In genomic region chr16:10843486-10844318, GRCm38 (mm10) we compare ENCODE assay signal across 8 mouse cellular contexts. TPM values are rescaled to one million over a fixed set of nuclear protein-coding genes. Genes with fewer than 3 reads are reported as not detected.
DNase-seq lines count a peak whose midpoint lies in the region; ATAC-seq and TF ChIP-seq lines count a peak whose summit lies in the region.

No protein-coding gene starts in this region.

- H3K27ac ChIP-seq in embryonic facial prominence, embryonic 14.5 days (replicated peaks; ENCODE audit: low read depth, low read length) = peak overlapping the region; percentile 77
- H3K27ac ChIP-seq in hindbrain, embryonic 11.5 days (ENCODE audit: low read depth, low read length) = no peak overlapping the region
- H3K27ac ChIP-seq in midbrain, embryonic 16.5 days (ENCODE audit: low read length) = no peak overlapping the region; the same call in 1 of the 2 replicates
- peak overlapping the region; percentile 81 for H3K27ac ChIP-seq in thymus, adult 2 months (ENCODE audit: control insufficient read depth, insufficient read depth, low read length)

- 17% methylated on average over 18 of the region's 18 CpGs for WGBS in embryonic facial prominence, embryonic 14.5 days
- WGBS in hindbrain, embryonic 11.5 days = 23% methylated on average over 18 of the region's 18 CpGs
- WGBS in midbrain, embryonic 16.5 days = 22% methylated on average over 18 of the region's 18 CpGs
- WGBS in thymus, adult 2 months = under 1% methylated on average over 18 of the region's 18 CpGs

- H3K4me1 ChIP-seq in embryonic facial prominence, embryonic 14.5 days (ENCODE audit: control insufficient read depth, insufficient read depth, low read length) = peaks cover 16% of the 10 kb centered on the region
- H3K4me1 ChIP-seq in hindbrain, embryonic 11.5 days (replicated peaks; ENCODE audit: control insufficient read depth, insufficient read depth, low read length) = peaks cover 5% of the 10 kb centered on the region; the same call in 1 of the 2 replicates
- peaks cover 5% of the 10 kb centered on the region; the same call in 1 of the 2 replicates for H3K4me1 ChIP-seq in midbrain, embryonic 16.5 days (ENCODE audit: control insufficient read depth, insufficient read depth, low read length)
- peaks cover 67% of the 10 kb centered on the region for H3K4me1 ChIP-seq in thymus, adult 2 months (replicated peaks; ENCODE audit: control insufficient read depth, insufficient read depth, low read length)

- no peak for TF ChIP-seq CTCF in thymus, adult 2 months (IDR thresholded peaks at IDR 0.05; ENCODE audit: borderline replicate concordance, control insufficient read depth, extremely low read depth, insufficient read depth, low read length, poor library complexity)

- H3K36me3 ChIP-seq in embryonic facial prominence, embryonic 14.5 days (ENCODE audit: control insufficient read depth, insufficient read depth, low read length) = no peaks in the 10 kb centered on the region
- H3K36me3 ChIP-seq in hindbrain, embryonic 11.5 days (ENCODE audit: control insufficient read depth, insufficient read depth, low read length) = no peaks in the 10 kb centered on the region
- no peaks in the 10 kb centered on the region for H3K36me3 ChIP-seq in midbrain, embryonic 16.5 days (ENCODE audit: control insufficient read depth, insufficient read depth, low read length)
- H3K36me3 ChIP-seq in thymus, adult 2 months (ENCODE audit: control insufficient read depth, insufficient read depth, low read length) = no peaks in the 10 kb centered on the region

- H3K9me3 ChIP-seq in embryonic facial prominence, embryonic 14.5 days (ENCODE audit: control insufficient read depth, low read length) = no peaks in the 10 kb centered on the region
- no peaks in the 10 kb centered on the region for H3K9me3 ChIP-seq in hindbrain, embryonic 11.5 days (ENCODE audit: control insufficient read depth, low read length)
- H3K9me3 ChIP-seq in midbrain, embryonic 16.5 days (replicated peaks; ENCODE audit: control insufficient read depth, low read length, poor library complexity, severe bottlenecking) = no peaks in the 10 kb centered on the region

- H3K9ac ChIP-seq in embryonic facial prominence, embryonic 14.5 days (ENCODE audit: low read depth, low read length) = peak overlapping the region; percentile 48
- peak overlapping the region; percentile 44; the same call in 1 of the 2 replicates for H3K9ac ChIP-seq in hindbrain, embryonic 11.5 days (ENCODE audit: low read depth, low read length)
- 0 out of 2 replicates have a peak overlapping the region, but pooled peaks have one; percentile 42 for H3K9ac ChIP-seq in midbrain, embryonic 16.5 days (ENCODE audit: low read depth, low read length)

- TF ChIP-seq POLR2A in thymus, adult 2 months (IDR thresholded peaks at IDR 0.05; ENCODE audit: control insufficient read depth, extremely low read depth, insufficient read depth, low read length, poor library complexity) = 0 out of 2 replicates have a peak, but pooled peaks have one; percentile 16

- no peaks in the 10 kb centered on the region for H3K27me3 ChIP-seq in embryonic facial prominence, embryonic 14.5 days (replicated peaks; ENCODE audit: control insufficient read depth, insufficient read depth, low read length)
- no peaks in the 10 kb centered on the region for H3K27me3 ChIP-seq in hindbrain, embryonic 11.5 days (ENCODE audit: control insufficient read depth, insufficient read depth, low read length)
- no peaks in the 10 kb centered on the region for H3K27me3 ChIP-seq in midbrain, embryonic 16.5 days (ENCODE audit: control insufficient read depth, insufficient read depth, low read depth, low read length)
- H3K27me3 ChIP-seq in thymus, adult 2 months (ENCODE audit: control insufficient read depth, insufficient read depth, low read length) = no peaks in the 10 kb centered on the region

- ATAC-seq in embryonic facial prominence, embryonic 14.5 days (ENCODE audit: low read depth) = peak; percentile 23; the same call in 1 of the 2 replicates
- no peak for ATAC-seq in hindbrain, embryonic 11.5 days (ENCODE audit: low FRiP score)
- no peak for ATAC-seq in midbrain, embryonic 16.5 days

- H3K4me3 ChIP-seq in embryonic facial prominence, embryonic 14.5 days (ENCODE audit: low read depth, low read length) = peak overlapping the region; percentile 18
- no peak overlapping the region for H3K4me3 ChIP-seq in hindbrain, embryonic 11.5 days (ENCODE audit: low read depth, low read length)
- 0 out of 2 replicates have a peak overlapping the region, but pooled peaks have one; percentile 4 for H3K4me3 ChIP-seq in midbrain, embryonic 16.5 days (ENCODE audit: low read depth, low read length)
- peak overlapping the region; percentile 37 for H3K4me3 ChIP-seq in thymus, adult 2 months (ENCODE audit: control insufficient read depth, insufficient read depth, low read length)

- peak overlapping the region; percentile 53 for H3K4me2 ChIP-seq in embryonic facial prominence, embryonic 14.5 days (ENCODE audit: low read depth, low read length)
- no peak overlapping the region; the same call in 1 of the 2 replicates for H3K4me2 ChIP-seq in hindbrain, embryonic 11.5 days (replicated peaks; ENCODE audit: low read depth, low read length)
- peak overlapping the region; percentile 47 for H3K4me2 ChIP-seq in midbrain, embryonic 16.5 days (ENCODE audit: low read length)

- peak; percentile 41 for DNase-seq in kidney, adult 18-20 months
- no peak for DNase-seq in kidney, adult 11 months
- peak; percentile 81 for DNase-seq in embryonic facial prominence, embryonic 14.5 days (ENCODE audit: low spot score)
- peak; percentile 34 for DNase-seq in hindbrain, embryonic 11.5 days (ENCODE audit: low spot score)
- peak; percentile 51 for DNase-seq in liver
- DNase-seq in thymus, adult 2 months = peak; percentile 80
- DNase-seq in right cerebral cortex, postnatal 36 days (ENCODE audit: low spot score in 2 of 2) = no peak

RNA-seq across cellular contexts. Expression of gene Rmi2, which starts 8.8 kb away (rescaled TPM):
- 2.0 and 3.3 TPM in 2 replicates for polyA plus RNA-seq in embryonic facial prominence, embryonic 14.5 days (2014; fragmentation: Nextera tagmentation; extraction: Ambion mirVana)
- polyA plus RNA-seq in hindbrain, embryonic 11.5 days (2014; fragmentation: Nextera tagmentation; extraction: Ambion mirVana) = 1.8 and 2.6 TPM in 2 replicates
- 0.31 and 0.39 TPM in 2 replicates for polyA plus RNA-seq in midbrain, embryonic 16.5 days (2015; fragmentation: Nextera tagmentation; extraction: Ambion mirVana)
- polyA plus RNA-seq in thymus, adult 2 months (2012; rRNA removed) = 23.0 and 59.4 TPM in 2 replicates

RNA-seq across cellular contexts. Expression of gene Gm11172, which starts 31.0 kb away (rescaled TPM):
- polyA plus RNA-seq in embryonic facial prominence, embryonic 14.5 days (2014; fragmentation: Nextera tagmentation; extraction: Ambion mirVana) = not detected in 2 replicates
- polyA plus RNA-seq in hindbrain, embryonic 11.5 days (2014; fragmentation: Nextera tagmentation; extraction: Ambion mirVana) = not detected in 2 replicates
- not detected in 2 replicates for polyA plus RNA-seq in midbrain, embryonic 16.5 days (2015; fragmentation: Nextera tagmentation; extraction: Ambion mirVana)
- polyA plus RNA-seq in thymus, adult 2 months (2012; rRNA removed) = not detected in 2 replicates

RNA-seq across cellular contexts. Expression of gene Prm1, which starts 38.1 kb away (rescaled TPM):
- polyA plus RNA-seq in embryonic facial prominence, embryonic 14.5 days (2014; fragmentation: Nextera tagmentation; extraction: Ambion mirVana) = not detected in 2 replicates
- polyA plus RNA-seq in hindbrain, embryonic 11.5 days (2014; fragmentation: Nextera tagmentation; extraction: Ambion mirVana) = not detected in 2 replicates
- 0.46 and 0.70 TPM in 2 replicates for polyA plus RNA-seq in midbrain, embryonic 16.5 days (2015; fragmentation: Nextera tagmentation; extraction: Ambion mirVana)
- 0.96 and 6.1 TPM in 2 replicates for polyA plus RNA-seq in thymus, adult 2 months (2012; rRNA removed)

RNA-seq across cellular contexts. Expression of gene Prm2, which starts 47.8 kb away (rescaled TPM):
- polyA plus RNA-seq in embryonic facial prominence, embryonic 14.5 days (2014; fragmentation: Nextera tagmentation; extraction: Ambion mirVana) = not detected in 2 replicates
- polyA plus RNA-seq in hindbrain, embryonic 11.5 days (2014; fragmentation: Nextera tagmentation; extraction: Ambion mirVana) = not detected in 2 replicates
- polyA plus RNA-seq in midbrain, embryonic 16.5 days (2015; fragmentation: Nextera tagmentation; extraction: Ambion mirVana) = not detected in 2 replicates
- 0.50 and 7.0 TPM in 2 replicates for polyA plus RNA-seq in thymus, adult 2 months (2012; rRNA removed)

RNA-seq across cellular contexts. Expression of gene Prm3, which starts 53.0 kb away (rescaled TPM):
- not detected in 2 replicates for polyA plus RNA-seq in embryonic facial prominence, embryonic 14.5 days (2014; fragmentation: Nextera tagmentation; extraction: Ambion mirVana)
- polyA plus RNA-seq in hindbrain, embryonic 11.5 days (2014; fragmentation: Nextera tagmentation; extraction: Ambion mirVana) = not detected in 2 replicates
- polyA plus RNA-seq in midbrain, embryonic 16.5 days (2015; fragmentation: Nextera tagmentation; extraction: Ambion mirVana) = not detected in 2 replicates
- polyA plus RNA-seq in thymus, adult 2 months (2012; rRNA removed) = not detected in 2 replicates

Comparison
In these comparisons a context has a peak if more than half of its experiments do, and no peak if none do; other contexts are left out.
1. DNase-seq: peak in kidney, adult 18-20 months (single experiment), embryonic facial prominence, embryonic 14.5 days (single experiment), hindbrain, embryonic 11.5 days (single experiment), liver (single experiment) and thymus, adult 2 months (single experiment); none in kidney, adult 11 months (single experiment) and right cerebral cortex, postnatal 36 days (0 of 2).
2. H3K27ac ChIP-seq: peak in embryonic facial prominence, embryonic 14.5 days (single experiment) and thymus, adult 2 months (single experiment); none in hindbrain, embryonic 11.5 days (single experiment) and midbrain, embryonic 16.5 days (single experiment).
3. Peak in every context shown above with its lines, with median percentiles within 50 percentile points of each other: H3K9ac ChIP-seq.